Mouse (Mus musculus): ENCODE results near the gene Shc2. TPM values are rescaled to one million over a fixed set of nuclear protein-coding genes. Genes with fewer than 3 reads are reported as not detected.

The Shc2 gene
- total and polyA plus RNA-seq, 3 experiments = not detected

DNA sequence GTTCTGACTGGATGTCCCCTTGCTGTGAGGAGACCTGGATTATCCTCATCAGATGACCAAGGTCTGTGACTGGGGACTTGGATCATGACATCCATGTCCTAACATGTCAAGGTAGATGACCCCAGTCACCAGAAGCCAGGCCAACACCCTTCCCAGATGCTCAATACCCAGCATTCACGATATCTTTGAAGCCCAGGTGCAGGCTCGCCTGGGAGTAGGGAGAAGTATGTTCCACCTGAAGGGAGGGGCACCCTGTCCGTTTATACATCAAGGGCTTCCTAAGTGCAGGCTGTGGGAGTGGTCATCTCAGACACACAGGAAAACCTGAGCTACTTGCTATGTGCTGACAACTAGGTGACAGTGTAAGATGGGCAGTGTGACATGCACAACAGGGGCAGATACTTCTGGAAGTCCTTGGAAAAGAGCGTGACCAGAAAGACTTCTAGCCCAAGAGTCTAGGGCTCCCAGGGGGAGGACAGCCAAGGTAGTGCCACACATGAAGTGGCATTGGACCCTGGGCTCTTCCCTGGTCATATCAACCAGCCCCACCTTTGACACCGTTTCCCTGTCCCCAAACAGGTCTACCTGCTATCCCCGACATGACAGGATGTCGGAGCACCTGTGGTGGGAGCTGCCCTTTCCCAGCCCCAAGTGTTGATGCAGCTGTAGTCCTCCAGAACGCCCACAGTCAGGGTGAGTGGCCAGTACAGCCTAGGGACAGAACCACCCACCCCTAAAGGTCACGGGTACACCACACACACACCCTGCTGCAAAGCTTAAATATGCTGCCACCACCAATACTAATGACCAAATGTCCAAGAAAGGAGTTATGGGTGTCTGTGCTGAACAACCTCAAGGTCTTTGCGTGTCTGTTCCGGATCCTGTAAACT, 43.1 kb upstream of the Shc2 start:
- Histone ChIP-seq H3K79me2 (ENCODE audit: control insufficient read depth, insufficient read depth, low read length, poor library complexity) (peaks cover 32% of the 10 kb centered on the region), H3K4me1 (ENCODE audit: control insufficient read depth in 1 of 2, insufficient read depth in 2 of 2, low read length in 2 of 2) (peaks cover 6 to 19% of the 10 kb centered on the region in 2 experiments; a peak in 3 of 4 replicates), H3K9me3 (replicated peaks; ENCODE audit: insufficient read depth, low read length) (no peaks in the 10 kb centered on the region), H3K27ac (ENCODE audit: control insufficient read depth, low read depth, low read length) (peak overlapping the region; percentile 35), H3K36me3 (ENCODE audit: control insufficient read depth in 1 of 2, insufficient read depth in 2 of 2, low read length in 2 of 2) (peaks cover 0 to 4% of the 10 kb centered on the region in 2 experiments; a peak in 2 of 4 replicates), H3K9ac (ENCODE audit: control insufficient read depth, low read depth, low read length, poor library complexity, severe bottlenecking) (peak overlapping the region; percentile 68), H3K4me3 (ENCODE audit: control insufficient read depth in 1 of 2, insufficient read depth in 1 of 2, low read depth in 2 of 2, low read length in 2 of 2) (peak overlapping the region; percentile 56 to 75), H3K27me3 (ENCODE audit: control insufficient read depth in 1 of 2, insufficient read depth in 2 of 2, low read length in 2 of 2) (no peaks in the 10 kb centered on the region)
- no peak for DNase-seq (ENCODE audit: low read depth, low spot score)
- TF ChIP-seq ZC3H11A (IDR thresholded peaks at IDR 0.05; ENCODE audit: low read depth, low read length) = no peak
- no peak for TF ChIP-seq CTCF (IDR thresholded peaks at IDR 0.05 in 2 of 3, conservative IDR thresholded peaks at IDR 0.05 in 1 of 3; ENCODE audit: control insufficient read depth in 1 of 3, insufficient read depth in 1 of 3, low read depth in 2 of 3, low read length in 3 of 3, poor library complexity in 1 of 3, severe bottlenecking in 1 of 3)
- no peak for TF ChIP-seq GABPA (IDR thresholded peaks at IDR 0.05; ENCODE audit: low read depth, low read length)
- TF ChIP-seq E2F4 (IDR thresholded peaks at IDR 0.05; ENCODE audit: borderline replicate concordance, low read depth, low read length) = no peak
- no peak for TF ChIP-seq MAZ (IDR thresholded peaks at IDR 0.05; ENCODE audit: low read depth, low read length)
- no peak for TF ChIP-seq SMC3 (IDR thresholded peaks at IDR 0.05; ENCODE audit: low read depth, low read length)
- TF ChIP-seq USF2 (IDR thresholded peaks at IDR 0.05; ENCODE audit: borderline replicate concordance in 1 of 2, insufficient read depth in 1 of 2, low read depth in 1 of 2, low read length in 2 of 2) = no peak
- no peak for TF ChIP-seq ZMIZ1 (IDR thresholded peaks at IDR 0.05; ENCODE audit: low read depth, low read length)
- no peak for TF ChIP-seq TBP (IDR thresholded peaks at IDR 0.05; ENCODE audit: low read depth, low read length)

DNA sequence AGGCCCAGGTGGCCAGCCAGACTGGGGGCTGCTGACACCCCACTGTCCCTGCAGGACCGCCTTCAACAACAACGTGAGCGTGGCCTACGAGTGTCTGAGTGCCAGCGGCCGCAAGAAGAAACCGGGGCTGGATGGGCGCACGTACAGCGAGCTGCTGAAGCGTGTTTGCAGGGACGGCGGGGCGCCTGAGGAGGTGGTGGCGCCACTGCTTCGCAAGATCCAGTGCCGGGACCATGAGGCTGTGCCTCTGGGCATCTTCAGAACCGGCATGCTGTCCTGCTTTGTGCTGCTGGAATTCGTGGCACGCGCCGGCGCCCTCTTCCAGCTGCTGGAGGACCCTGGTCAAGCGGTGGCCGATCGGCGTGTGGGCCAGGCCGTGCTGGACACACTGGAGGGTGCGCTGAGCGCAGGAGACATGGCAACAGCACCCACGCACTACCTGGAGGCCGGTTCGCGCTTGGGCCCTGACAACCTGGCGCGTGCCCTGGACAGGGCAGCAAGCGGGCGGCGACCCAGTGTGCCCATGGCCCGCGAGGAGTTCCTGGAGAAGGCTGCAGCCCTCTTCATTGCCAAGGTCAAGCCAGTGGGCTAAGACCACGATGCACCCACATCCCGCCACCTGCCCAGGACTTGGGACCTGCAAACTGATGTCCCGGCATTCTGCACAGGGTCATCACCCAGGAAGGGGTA, 37.8 kb upstream of the Shc2 start:
- no peaks in the 10 kb centered on the region for H3K27me3 ChIP-seq (ENCODE audit: control insufficient read depth in 1 of 2, insufficient read depth in 2 of 2, low read length in 2 of 2)
- no peaks in the 10 kb centered on the region for H3K9me3 ChIP-seq (replicated peaks; ENCODE audit: insufficient read depth, low read length)
- no peak overlapping the region for H3K9ac ChIP-seq (ENCODE audit: control insufficient read depth, low read depth, low read length, poor library complexity, severe bottlenecking)
- H3K4me1 ChIP-seq (ENCODE audit: control insufficient read depth in 1 of 2, insufficient read depth in 2 of 2, low read length in 2 of 2) = peaks cover 0 to 5% of the 10 kb centered on the region in 2 experiments; a peak in 1 of 4 replicates
- DNase-seq (ENCODE audit: low read depth, low spot score) = no peak
- peaks cover 0 to 1% of the 10 kb centered on the region in 2 experiments; a peak in 1 of 4 replicates for H3K36me3 ChIP-seq (ENCODE audit: control insufficient read depth in 1 of 2, insufficient read depth in 2 of 2, low read length in 2 of 2)
- no peak for TF ChIP-seq ZMIZ1 (IDR thresholded peaks at IDR 0.05; ENCODE audit: low read depth, low read length)
- no peak for TF ChIP-seq MAX (IDR thresholded peaks at IDR 0.05; ENCODE audit: low read length)
- TF ChIP-seq JUND (IDR thresholded peaks at IDR 0.05; ENCODE audit: low read depth, low read length) = no peak
- no peak for TF ChIP-seq E2F4 (IDR thresholded peaks at IDR 0.05; ENCODE audit: borderline replicate concordance, low read depth, low read length)
- no peak for TF ChIP-seq UBTF (IDR thresholded peaks at IDR 0.05; ENCODE audit: borderline replicate concordance, insufficient read depth, low read depth, low read length)
- no peak for TF ChIP-seq ZNF384 (IDR thresholded peaks at IDR 0.05; ENCODE audit: low read depth, low read length)
- no peak for TF ChIP-seq RCOR1 (IDR thresholded peaks at IDR 0.05; ENCODE audit: low read depth, low read length)
- TF ChIP-seq ZC3H11A (IDR thresholded peaks at IDR 0.05; ENCODE audit: low read depth, low read length) = no peak
- no peak for TF ChIP-seq GABPA (IDR thresholded peaks at IDR 0.05; ENCODE audit: low read depth, low read length)
- H3K4me3 ChIP-seq (ENCODE audit: control insufficient read depth in 1 of 2, insufficient read depth in 1 of 2, low read depth in 2 of 2, low read length in 2 of 2) = no peak overlapping the region
- peaks cover 1% of the 10 kb centered on the region; the same call in 1 of the 2 replicates for H3K79me2 ChIP-seq (ENCODE audit: control insufficient read depth, insufficient read depth, low read length, poor library complexity)
- H3K27ac ChIP-seq (ENCODE audit: control insufficient read depth, low read depth, low read length) = no peak overlapping the region
